In the genomic region with DNA sequence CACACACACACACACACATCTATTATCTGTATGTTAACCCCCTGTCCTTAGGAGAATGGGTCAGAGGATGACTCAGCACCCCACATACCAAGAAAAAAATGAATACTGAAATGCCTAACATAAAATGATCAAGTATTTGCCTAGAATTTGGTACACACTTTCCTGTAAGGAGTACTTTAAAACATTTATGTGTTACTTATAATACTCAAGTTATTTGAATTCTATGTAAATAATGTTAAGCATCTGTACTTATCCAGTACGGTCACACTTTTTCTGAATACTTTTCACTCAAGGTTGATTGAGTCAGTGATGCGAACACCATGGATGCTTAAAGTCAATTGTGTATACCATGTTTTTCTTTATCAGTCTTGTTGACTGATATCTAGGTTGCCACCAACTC, we compare ENCODE assay signal across 36 mouse cellular contexts. TPM values are rescaled to one million over a fixed set of nuclear protein-coding genes. Genes with fewer than 3 reads are reported as not detected.
"Had no signal": no experiment of that assay in that cellular context is flagged by ENCODE, and none has a peak within 500 bp of the region (broad histone marks: within the 10 kb centered on the region; RNA-seq: fewer than 3 reads in every experiment).

No protein-coding gene starts in this region.

- DNase-seq: heart, adult 2 months; heart, postnatal 10 days; heart, postnatal 14 days; heart, postnatal 36 days; heart, postnatal 4 days; kidney, adult 11 months; kidney, adult 18-20 months; kidney, adult 2 months; kidney, adult 8-10 months; kidney, adult 9 months; kidney, postnatal 10 days; kidney, postnatal 14 days; kidney, postnatal 25 days; kidney, postnatal 36 days; kidney, postnatal 4 days; layer of hippocampus, adult 9-11 months; layer of hippocampus, postnatal 36 days had no signal

- H3K9me3 ChIP-seq: heart, embryonic 10.5 days; heart, embryonic 12.5 days; heart, embryonic 13.5 days; heart, embryonic 15.5 days; hindbrain, embryonic 10.5 days; hindbrain, embryonic 12.5 days; hindbrain, embryonic 13.5 days; hindbrain, embryonic 15.5 days; intestine, embryonic 15.5 days; kidney, embryonic 15.5 days had no signal

- H3K27ac ChIP-seq: heart, adult 2 months; heart, embryonic 10.5 days; heart, embryonic 13.5 days; heart, embryonic 15.5 days; hindbrain, embryonic 10.5 days; hindbrain, embryonic 12.5 days; hindbrain, embryonic 13.5 days; hindbrain, embryonic 14.5 days; hindbrain, embryonic 15.5 days; hindbrain, postnatal 0 days; intestine, embryonic 15.5 days; kidney, embryonic 15.5 days; kidney, postnatal 0 days had no signal

- H3K4me2 ChIP-seq: heart, embryonic 11.5 days; heart, embryonic 12.5 days; heart, embryonic 13.5 days; heart, embryonic 15.5 days; hindbrain, embryonic 12.5 days; hindbrain, embryonic 13.5 days; hindbrain, embryonic 14.5 days; hindbrain, embryonic 15.5 days; intestine, embryonic 15.5 days; kidney, embryonic 15.5 days had no signal

- H3K9ac ChIP-seq: heart, embryonic 12.5 days; heart, embryonic 13.5 days; heart, embryonic 15.5 days; hindbrain, embryonic 12.5 days; hindbrain, embryonic 13.5 days; hindbrain, embryonic 14.5 days; hindbrain, embryonic 15.5 days; intestine, embryonic 15.5 days; kidney, embryonic 15.5 days had no signal

- H3K27me3 ChIP-seq: heart, embryonic 12.5 days; heart, embryonic 13.5 days; heart, embryonic 15.5 days; hindbrain, embryonic 12.5 days; hindbrain, embryonic 13.5 days; hindbrain, embryonic 15.5 days; intestine, embryonic 15.5 days; kidney, embryonic 15.5 days had no signal

- H3K4me1 ChIP-seq: heart, embryonic 10.5 days; heart, embryonic 12.5 days; heart, embryonic 13.5 days; heart, embryonic 15.5 days; hindbrain, embryonic 10.5 days; intestine, embryonic 15.5 days had no signal

- H3K4me3 ChIP-seq: heart, adult 2 months; heart, embryonic 10.5 days; heart, embryonic 12.5 days; heart, embryonic 13.5 days; heart, embryonic 15.5 days; hindbrain, embryonic 10.5 days; hindbrain, embryonic 12.5 days; hindbrain, embryonic 13.5 days; hindbrain, embryonic 15.5 days; intestine, embryonic 15.5 days; kidney, embryonic 15.5 days had no signal

- ATAC-seq: hindbrain, embryonic 16.5 days; hindbrain, postnatal 0 days; inflammation-experienced regulatory T-cells, adult 6 months; intestine, embryonic 15.5 days; intestine, embryonic 16.5 days; intestine, postnatal 0 days had no signal

- H3K36me3 ChIP-seq: heart, embryonic 10.5 days; heart, embryonic 12.5 days; heart, embryonic 13.5 days; heart, embryonic 15.5 days; intestine, embryonic 15.5 days; kidney, embryonic 15.5 days had no signal

RNA-seq across cellular contexts. Expression of gene Lrrn1, which starts 32.7 kb away (rescaled TPM):
- total RNA-seq: hematopoietic stem cell, adult 5-6 weeks had no signal
- polyA plus RNA-seq: inflammation-experienced regulatory T-cells, adult 6 months had no signal
